In the genomic region with DNA sequence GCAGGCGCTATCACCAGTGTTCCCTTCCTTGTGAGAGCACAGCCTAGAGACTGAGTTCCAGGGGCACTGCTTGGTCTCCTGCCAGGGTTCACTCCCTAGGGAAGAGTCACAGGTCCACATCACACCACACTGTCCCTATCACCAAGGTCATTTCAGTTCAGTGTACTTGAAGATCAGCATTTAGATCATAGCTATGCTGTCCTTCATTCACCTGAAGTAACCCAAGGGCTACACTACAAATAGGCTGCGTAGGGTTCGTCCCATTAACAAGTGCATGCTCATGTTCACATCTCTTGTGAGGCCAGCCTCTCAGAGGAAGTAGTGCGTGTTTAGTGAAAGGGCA, we compare ENCODE assay signal across 20 mouse cellular contexts. TPM values are rescaled to one million over a fixed set of nuclear protein-coding genes. Genes with fewer than 3 reads are reported as not detected.
A peak's percentile ranks its signal among the peaks of the same experiment; 100 is the strongest.
DNase-seq lines count a peak whose midpoint lies in the region; ATAC-seq and TF ChIP-seq lines count a peak whose summit lies in the region.
"Had no signal": no experiment of that assay in that cellular context is flagged by ENCODE, and none has a peak within 500 bp of the region (broad histone marks: within the 10 kb centered on the region; RNA-seq: fewer than 3 reads in every experiment).

No protein-coding gene starts in this region.

- no peak for ATAC-seq in heart, embryonic 11.5 days (replicated peaks; ENCODE audit: insufficient number of reproducible peaks, low FRiP score, low TSS enrichment)
- peak; percentile 87 for ATAC-seq in intestine, postnatal 0 days

- H3K79me2 ChIP-seq in liver, adult 2 months (ENCODE audit: control insufficient read depth, insufficient read depth, low read length), result peaks cover 3% of the 10 kb centered on the region; the same call in 1 of the 2 replicates

- H3K4me2 ChIP-seq in heart, embryonic 11.5 days, result no peak overlapping the region
- H3K4me2 ChIP-seq in intestine, postnatal 0 days (replicated peaks; ENCODE audit: low read depth), result 0 out of 2 replicates have a peak overlapping the region, but pooled peaks have one; percentile 32
- H3K4me2 ChIP-seq: forebrain, embryonic 12.5 days; heart, embryonic 15.5 days; hindbrain, embryonic 14.5 days; lung, embryonic 14.5 days; midbrain, embryonic 12.5 days; neural tube, embryonic 15.5 days had no signal

- no peak for TF ChIP-seq POLR2A in liver, adult 2 months (IDR thresholded peaks at IDR 0.05; ENCODE audit: extremely low read depth, insufficient read depth, low read length)

- peak; percentile 93 for DNase-seq in heart, adult 11 months
- peak; percentile 88 for DNase-seq in liver, adult 2 months (ENCODE audit: extremely low read depth, low read depth, low spot score)
- no peak for DNase-seq in liver
- peak; percentile 64 for DNase-seq in adrenal gland, adult 2 months
- no peak for DNase-seq in Muller cell, postnatal 12 days (ENCODE audit: inconsistent ontology term)
- no peak for DNase-seq in frontal cortex, postnatal 25 days (ENCODE audit: low spot score in 2 of 2)
- DNase-seq: cerebellum, adult 18-20 months; embryo, embryonic 11 days; kidney, adult 8-10 months; lung, embryonic 14.5 days; right cerebral cortex, adult 18-20 months had no signal

- H3K36me3 ChIP-seq in heart, embryonic 11.5 days (ENCODE audit: control insufficient read depth, insufficient read depth, low read length), result peaks cover 18% of the 10 kb centered on the region
- peaks cover 22% of the 10 kb centered on the region for H3K36me3 ChIP-seq in liver, adult 2 months (ENCODE audit: control insufficient read depth, insufficient read depth, low read length)
- peaks cover 29% of the 10 kb centered on the region for H3K36me3 ChIP-seq in intestine, postnatal 0 days (ENCODE audit: control insufficient read depth, insufficient read depth)

- H3K9ac ChIP-seq in heart, embryonic 11.5 days (ENCODE audit: low read depth, low read length), result no peak overlapping the region
- H3K9ac ChIP-seq in liver, adult 2 months (ENCODE audit: low read depth, low read length), result peak overlapping the region; percentile 50
- no peak overlapping the region for H3K9ac ChIP-seq in intestine, postnatal 0 days (ENCODE audit: low read depth, low read length)
- H3K9ac ChIP-seq: forebrain, embryonic 12.5 days; heart, embryonic 15.5 days; hindbrain, embryonic 14.5 days; lung, embryonic 14.5 days; midbrain, embryonic 12.5 days; neural tube, embryonic 15.5 days had no signal

- no peaks in the 10 kb centered on the region for H3K27me3 ChIP-seq in heart, embryonic 11.5 days (ENCODE audit: control insufficient read depth, insufficient read depth, low read length)
- no peaks in the 10 kb centered on the region for H3K27me3 ChIP-seq in liver, adult 2 months (ENCODE audit: control insufficient read depth, insufficient read depth, low read length)
- H3K27me3 ChIP-seq in intestine, postnatal 0 days (replicated peaks; ENCODE audit: control insufficient read depth, insufficient read depth, low read length), result no peaks in the 10 kb centered on the region
- H3K27me3 ChIP-seq: forebrain, embryonic 12.5 days; heart, embryonic 15.5 days; midbrain, embryonic 12.5 days; neural tube, embryonic 15.5 days had no signal

- WGBS in heart, embryonic 11.5 days (ENCODE audit: insufficient replicate concordance), result 82% methylated on average over 4 of the region's 4 CpGs
- WGBS in liver, adult 2 months, result 29% methylated on average over 4 of the region's 4 CpGs
- 61% methylated on average over 4 of the region's 4 CpGs for WGBS in intestine, postnatal 0 days

- H3K4me3 ChIP-seq in heart, embryonic 11.5 days (ENCODE audit: low read depth, low read length), result no peak overlapping the region
- H3K4me3 ChIP-seq in liver, adult 2 months (ENCODE audit: insufficient read depth, low read depth, low read length), result no peak overlapping the region
- no peak overlapping the region for H3K4me3 ChIP-seq in intestine, postnatal 0 days (ENCODE audit: low read depth, low read length)
- H3K4me3 ChIP-seq: forebrain, embryonic 12.5 days; heart, embryonic 15.5 days; midbrain, embryonic 12.5 days; neural tube, embryonic 15.5 days had no signal

- no peak overlapping the region for H3K27ac ChIP-seq in heart, embryonic 11.5 days (ENCODE audit: low read depth, low read length)
- peak overlapping the region; percentile 91 for H3K27ac ChIP-seq in liver, adult 2 months (replicated peaks; ENCODE audit: insufficient read depth, low read depth, low read length)
- H3K27ac ChIP-seq in intestine, postnatal 0 days (ENCODE audit: low read depth, low read length), result peak overlapping the region; percentile 90
- H3K27ac ChIP-seq: forebrain, embryonic 12.5 days; heart, embryonic 15.5 days; macrophage; midbrain, embryonic 12.5 days had no signal

- no peaks in the 10 kb centered on the region for H3K9me3 ChIP-seq in heart, embryonic 11.5 days (replicated peaks; ENCODE audit: control insufficient read depth, low read length)
- no peaks in the 10 kb centered on the region for H3K9me3 ChIP-seq in intestine, postnatal 0 days (ENCODE audit: control insufficient read depth)
- H3K9me3 ChIP-seq: forebrain, embryonic 12.5 days; heart, embryonic 15.5 days; midbrain, embryonic 12.5 days; neural tube, embryonic 15.5 days had no signal

- H3K4me1 ChIP-seq in heart, embryonic 11.5 days (ENCODE audit: control insufficient read depth, insufficient read depth, low read length), result no peaks in the 10 kb centered on the region
- peaks cover 16% of the 10 kb centered on the region for H3K4me1 ChIP-seq in liver, adult 2 months (ENCODE audit: control insufficient read depth, insufficient read depth, low read length)
- no peaks in the 10 kb centered on the region for H3K4me1 ChIP-seq in intestine, postnatal 0 days (replicated peaks; ENCODE audit: control insufficient read depth, insufficient read depth, low read length)
- H3K4me1 ChIP-seq: forebrain, embryonic 12.5 days; midbrain, embryonic 12.5 days had no signal

- no peak for TF ChIP-seq CTCF in liver, adult 2 months (IDR thresholded peaks at IDR 0.05; ENCODE audit: low read depth, low read length)
- TF ChIP-seq CTCF in intestine, postnatal 0 days (IDR thresholded peaks at IDR 0.05; ENCODE audit: low read depth), result no peak

RNA-seq across cellular contexts. Expression of a gene that starts 38.9 kb away (rescaled TPM):
- polyA plus RNA-seq in heart, embryonic 11.5 days (2014; fragmentation: Nextera tagmentation; extraction: Ambion mirVana), result 20.7 and 22.6 TPM in 2 replicates
- 22.3 and 28.0 TPM in 2 replicates for total RNA-seq in liver, adult 2 months (2014; rRNA removed)
- polyA plus RNA-seq in liver, adult 2 months (2012; rRNA removed), result 6.4 and 7.3 TPM in 2 replicates
- 10 to 100 TPM; 35.6 to 37.1 TPM for total RNA-seq in adrenal gland, adult 2 months (2021)
- 14.2 and 15.6 TPM in 2 replicates for polyA plus RNA-seq in adrenal gland, adult 2 months (2012; rRNA removed)
- 18.5 and 19.0 TPM in 2 replicates for polyA plus RNA-seq in intestine, postnatal 0 days (2015; fragmentation: Nextera tagmentation; extraction: Ambion mirVana)

RNA-seq across cellular contexts. Expression of a gene that starts 46.4 kb away (rescaled TPM):
- 11.4 and 13.5 TPM in 2 replicates for polyA plus RNA-seq in heart, embryonic 11.5 days (2014; fragmentation: Nextera tagmentation; extraction: Ambion mirVana)
- total RNA-seq in liver, adult 2 months (2014; rRNA removed), result 6.5 and 7.4 TPM in 2 replicates
- polyA plus RNA-seq in liver, adult 2 months (2012; rRNA removed), result 19.8 and 21.1 TPM in 2 replicates
- total RNA-seq in adrenal gland, adult 2 months (2021), result 10 to 100 TPM; 42.1 to 49.3 TPM
- polyA plus RNA-seq in adrenal gland, adult 2 months (2012; rRNA removed), result 23.0 and 28.1 TPM in 2 replicates
- 18.0 and 18.1 TPM in 2 replicates for polyA plus RNA-seq in intestine, postnatal 0 days (2015; fragmentation: Nextera tagmentation; extraction: Ambion mirVana)

RNA-seq across cellular contexts. Expression of a gene that starts 50.1 kb away (rescaled TPM):
- polyA plus RNA-seq in heart, embryonic 11.5 days (2014; fragmentation: Nextera tagmentation; extraction: Ambion mirVana), result 54.0 and 68.6 TPM in 2 replicates
- not detected in 2 replicates for total RNA-seq in liver, adult 2 months (2014; rRNA removed)
- not detected in 2 replicates for polyA plus RNA-seq in liver, adult 2 months (2012; rRNA removed)
- total RNA-seq in adrenal gland, adult 2 months (2021), result not detected
- 0.09 and 0.12 TPM in 2 replicates for polyA plus RNA-seq in adrenal gland, adult 2 months (2012; rRNA removed)
- 0.10 and 0.16 TPM in 2 replicates for polyA plus RNA-seq in intestine, postnatal 0 days (2015; fragmentation: Nextera tagmentation; extraction: Ambion mirVana)
- total RNA-seq: layer of hippocampus, adult 18-20 months had no signal
- polyA plus RNA-seq: macrophage had no signal

Comparison
In these comparisons a context has a peak if more than half of its experiments do, and no peak if none do; other contexts are left out.
1. DNase-seq: peak in heart, adult 11 months (single experiment), liver, adult 2 months (single experiment) and adrenal gland, adult 2 months (single experiment); none in liver (single experiment), Muller cell, postnatal 12 days (single experiment) and frontal cortex, postnatal 25 days (0 of 2).
2. RNA of a gene that starts 50.1 kb away (polyA plus RNA-seq): 54.0 to 68.6 TPM in heart, embryonic 11.5 days; 0.09 to 0.12 TPM in adrenal gland, adult 2 months, 0.10 to 0.16 TPM in intestine, postnatal 0 days and not detected in liver, adult 2 months; every median in the first group is over 10 times any median in the second.